Mouse (Mus musculus): ENCODE measurements around the gene Ankrd39. TPM values are rescaled to one million over a fixed set of nuclear protein-coding genes. Genes with fewer than 3 reads are reported as not detected.
A peak's percentile ranks its signal among the peaks of the same experiment; 100 is the strongest.

Gene Ankrd39
- polyA plus RNA-seq, 1 experiment from 2014 or later: 27.7 TPM

DNA sequence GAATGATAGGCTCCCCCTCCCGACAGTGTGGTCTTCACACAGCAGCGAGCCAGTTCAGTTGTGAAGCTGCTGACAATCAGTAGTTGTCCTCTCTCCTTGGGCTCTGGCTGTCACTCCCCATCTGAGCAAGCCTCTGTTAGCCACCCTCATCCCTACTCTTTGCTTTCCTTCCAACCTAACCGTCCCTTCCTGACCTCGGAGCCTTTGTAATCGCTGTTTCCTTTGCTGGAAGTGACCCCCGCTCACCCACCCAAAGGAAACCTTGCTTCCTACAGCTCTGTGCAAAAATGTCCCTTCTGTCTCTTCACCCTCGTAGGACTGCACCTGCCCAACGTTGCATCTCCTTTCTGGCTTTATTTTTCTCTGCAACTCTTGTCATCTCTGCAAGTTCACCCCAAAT is 35.0 kb upstream of the Ankrd39 start:
- H3K4me1 ChIP-seq: peaks cover 53% of the 10 kb centered on the region
- no peaks in the 10 kb centered on the region for H3K9me3 ChIP-seq
- H3K4me2 ChIP-seq (replicated peaks): no peak overlapping the region
- 82% methylated on average over 8 of the region's 8 CpGs for WGBS
- H3K27me3 ChIP-seq: no peaks in the 10 kb centered on the region
- ATAC-seq (ENCODE audit: low FRiP score, low read depth): no peak
- no peak overlapping the region for H3K9ac ChIP-seq
- H3K36me3 ChIP-seq: no peaks in the 10 kb centered on the region
- H3K27ac ChIP-seq: no peak overlapping the region
- H3K4me3 ChIP-seq: no peak overlapping the region

DNA sequence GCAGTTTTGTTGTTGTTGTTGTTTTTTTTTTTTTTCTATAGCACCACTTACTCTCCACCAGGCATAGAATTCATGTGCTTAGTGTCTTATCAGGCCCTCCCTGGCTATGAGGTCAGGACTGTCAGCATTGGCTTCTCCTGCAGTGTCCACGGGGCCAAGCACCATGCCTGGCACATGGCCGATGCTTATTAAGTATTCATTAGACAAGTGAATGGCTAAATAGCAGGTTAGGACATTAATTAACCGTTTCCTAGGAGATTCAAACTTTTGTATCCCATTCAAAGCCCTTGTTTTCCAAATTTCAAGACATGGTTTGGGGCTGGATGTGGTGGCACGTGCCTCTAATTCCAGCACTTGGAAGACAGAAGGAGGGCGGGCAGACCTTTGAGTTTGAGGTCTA is 34.0 kb upstream of the Ankrd39 start:
- H3K4me1 ChIP-seq: peaks cover 55% of the 10 kb centered on the region
- no peaks in the 10 kb centered on the region for H3K27me3 ChIP-seq
- H3K36me3 ChIP-seq: no peaks in the 10 kb centered on the region
- no peak overlapping the region for H3K9ac ChIP-seq
- H3K27ac ChIP-seq: peak overlapping the region; percentile 89
- H3K9me3 ChIP-seq: no peaks in the 10 kb centered on the region
- H3K4me3 ChIP-seq: no peak overlapping the region
- no peak for ATAC-seq (ENCODE audit: low FRiP score, low read depth)
- peak overlapping the region; percentile 58 for H3K4me2 ChIP-seq (replicated peaks)
- WGBS: 73% methylated on average over 5 of the region's 5 CpGs

DNA sequence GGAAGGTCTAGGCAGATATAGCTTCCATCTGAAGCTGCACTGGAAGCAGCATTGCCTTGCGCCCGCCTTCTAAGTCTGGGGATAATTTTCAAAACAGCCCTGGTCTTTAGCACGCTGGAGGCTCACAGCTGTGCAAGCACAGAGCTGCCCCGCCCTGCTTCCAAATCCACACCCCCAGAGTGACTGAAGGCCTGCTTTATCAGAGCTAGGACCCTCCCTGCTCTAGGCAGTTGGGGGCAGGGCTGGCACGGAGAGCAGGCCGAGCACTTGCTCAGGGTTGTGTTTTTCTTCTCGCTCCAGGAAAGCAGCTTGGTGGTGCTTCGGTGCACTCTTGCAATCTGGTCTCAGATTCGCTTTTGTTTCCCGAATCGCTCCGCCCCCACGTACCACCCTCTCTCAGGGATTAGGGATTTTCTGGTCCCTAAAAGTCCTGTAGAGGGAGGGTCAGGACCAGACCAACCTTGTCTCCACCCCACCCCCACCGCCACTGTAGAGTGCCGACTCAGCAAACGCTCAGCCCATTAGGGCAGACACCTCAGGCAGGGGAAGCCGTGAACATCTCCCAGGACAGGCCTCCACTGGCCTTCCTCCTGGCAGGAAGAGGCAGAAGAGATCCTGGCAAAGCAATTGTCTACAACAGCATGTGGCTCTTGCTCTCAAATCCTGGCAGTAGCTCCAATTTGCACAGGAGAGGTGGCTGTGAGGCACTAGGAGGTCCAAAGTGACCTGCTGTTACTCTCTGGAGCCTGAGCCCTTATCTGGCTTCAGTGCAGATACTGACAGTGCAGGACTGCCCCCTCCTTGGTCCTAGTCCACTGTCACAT is 33.4 kb upstream of the Ankrd39 start:
- peak overlapping the region; percentile 58 for H3K4me2 ChIP-seq (replicated peaks)
- H3K36me3 ChIP-seq: no peaks in the 10 kb centered on the region
- H3K27ac ChIP-seq: peak overlapping the region; percentile 89
- H3K27me3 ChIP-seq: no peaks in the 10 kb centered on the region
- 0 out of 2 replicates have a peak overlapping the region, but pooled peaks have one; percentile 27 for H3K9ac ChIP-seq
- H3K4me3 ChIP-seq: peak overlapping the region; percentile 23
- peaks cover 55% of the 10 kb centered on the region for H3K4me1 ChIP-seq
- H3K9me3 ChIP-seq: no peaks in the 10 kb centered on the region
- WGBS: 2% methylated on average over 17 of the region's 17 CpGs
- ATAC-seq (ENCODE audit: low FRiP score, low read depth): peak; percentile 92

DNA sequence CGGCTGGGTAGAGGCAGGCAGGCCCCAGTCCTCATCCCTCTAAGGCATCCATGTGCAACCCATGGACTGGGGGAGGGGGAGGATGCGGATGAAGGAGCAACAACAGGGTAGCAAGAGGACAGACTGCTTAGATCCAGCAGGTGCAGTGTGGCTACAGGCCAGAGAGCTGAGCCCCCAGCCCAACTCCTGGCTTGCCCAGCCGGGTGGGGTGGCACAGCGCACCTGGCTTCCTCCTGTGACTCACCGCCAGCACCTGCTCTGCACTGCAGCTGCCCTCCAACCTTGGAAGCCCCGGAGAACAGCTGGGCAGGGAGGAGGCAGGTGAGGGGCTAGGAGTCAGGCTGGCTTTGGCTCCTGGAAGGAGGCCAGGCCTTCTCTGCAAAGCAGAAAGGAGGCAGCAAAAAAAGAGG is 32.7 kb upstream of the Ankrd39 start:
- Histone ChIP-seq H3K9me3 (no peaks in the 10 kb centered on the region), H3K27me3 (no peaks in the 10 kb centered on the region), H3K4me3 (peak overlapping the region; percentile 23), H3K4me2 (replicated peaks) (peak overlapping the region; percentile 58), H3K36me3 (no peaks in the 10 kb centered on the region), H3K27ac (peak overlapping the region; percentile 89), H3K4me1 (peaks cover 59% of the 10 kb centered on the region), H3K9ac (peak overlapping the region; percentile 35; the same call in 1 of the 2 replicates)
- 14% methylated on average over 6 of the region's 6 CpGs for WGBS
- peak; percentile 81 for ATAC-seq (ENCODE audit: low FRiP score, low read depth)

DNA sequence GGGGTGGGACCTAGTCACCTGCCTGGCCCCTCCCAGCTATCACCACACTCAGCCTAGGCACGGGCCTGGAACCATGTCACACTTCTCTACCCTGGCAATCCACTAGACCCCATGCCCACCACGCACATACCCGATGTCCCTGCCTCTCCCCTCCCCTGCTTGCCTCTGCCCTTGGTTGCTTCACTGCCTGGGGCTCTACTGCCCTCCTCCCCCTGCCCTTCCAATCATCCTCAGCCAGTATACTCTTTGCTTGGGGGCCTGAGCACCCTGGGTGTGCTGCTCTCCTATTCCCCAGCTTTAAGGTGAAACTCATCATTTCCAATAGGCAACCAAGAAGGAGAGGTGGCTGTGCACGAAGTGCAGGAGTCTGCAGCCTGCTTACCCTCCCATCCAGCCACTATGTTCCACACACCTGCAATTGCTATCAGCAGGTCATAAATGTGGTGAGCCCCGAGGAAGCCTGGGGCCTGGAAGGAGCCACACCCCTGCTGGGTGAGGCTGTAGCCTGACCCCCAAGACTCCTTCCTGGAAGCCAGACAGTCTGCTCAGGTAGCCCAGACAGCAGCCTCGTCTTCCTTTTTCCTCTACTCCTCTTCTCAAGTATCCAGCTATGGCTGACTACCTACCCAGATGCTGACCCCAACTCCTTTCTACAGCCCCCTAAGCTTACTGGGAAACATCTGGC is 29.9 kb upstream of the Ankrd39 start:
- H3K27ac ChIP-seq: no peak overlapping the region
- no peaks in the 10 kb centered on the region for H3K36me3 ChIP-seq
- peaks cover 69% of the 10 kb centered on the region for H3K4me1 ChIP-seq
- no peaks in the 10 kb centered on the region for H3K27me3 ChIP-seq
- no peak overlapping the region for H3K4me2 ChIP-seq (replicated peaks)
- H3K9ac ChIP-seq: no peak overlapping the region; the same call in 1 of the 2 replicates
- no peak for ATAC-seq (ENCODE audit: low FRiP score, low read depth)
- H3K4me3 ChIP-seq: no peak overlapping the region
- 44% methylated on average over 6 of the region's 6 CpGs for WGBS
- no peaks in the 10 kb centered on the region for H3K9me3 ChIP-seq

DNA sequence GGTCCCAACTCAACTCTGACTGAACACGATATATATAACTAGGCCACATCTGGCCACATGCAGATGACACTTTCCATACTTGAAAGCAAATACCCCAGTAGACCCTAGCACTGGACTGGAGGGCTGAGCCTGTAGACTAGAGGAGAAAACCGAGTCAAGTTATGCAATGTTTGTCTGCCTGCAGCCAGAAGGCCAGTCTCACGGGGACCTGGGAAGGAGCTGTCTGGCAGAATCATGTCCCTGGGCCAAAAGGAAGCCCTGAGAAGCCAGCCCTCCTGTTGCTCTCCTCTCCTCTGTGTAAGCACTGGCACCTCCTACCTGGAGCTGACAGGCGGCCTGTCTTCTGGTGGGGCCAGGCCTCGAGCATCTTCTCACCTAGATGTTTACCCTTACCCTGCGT is 28.1 kb upstream of the Ankrd39 start:
- Histone ChIP-seq H3K4me2 (replicated peaks) (no peak overlapping the region), H3K36me3 (no peaks in the 10 kb centered on the region), H3K9ac (no peak overlapping the region), H3K27me3 (no peaks in the 10 kb centered on the region), H3K4me1 (peaks cover 60% of the 10 kb centered on the region), H3K27ac (no peak overlapping the region), H3K4me3 (no peak overlapping the region), H3K9me3 (no peaks in the 10 kb centered on the region)
- ATAC-seq (ENCODE audit: low FRiP score, low read depth): no peak
- 52% methylated on average over 6 of the region's 6 CpGs for WGBS

DNA sequence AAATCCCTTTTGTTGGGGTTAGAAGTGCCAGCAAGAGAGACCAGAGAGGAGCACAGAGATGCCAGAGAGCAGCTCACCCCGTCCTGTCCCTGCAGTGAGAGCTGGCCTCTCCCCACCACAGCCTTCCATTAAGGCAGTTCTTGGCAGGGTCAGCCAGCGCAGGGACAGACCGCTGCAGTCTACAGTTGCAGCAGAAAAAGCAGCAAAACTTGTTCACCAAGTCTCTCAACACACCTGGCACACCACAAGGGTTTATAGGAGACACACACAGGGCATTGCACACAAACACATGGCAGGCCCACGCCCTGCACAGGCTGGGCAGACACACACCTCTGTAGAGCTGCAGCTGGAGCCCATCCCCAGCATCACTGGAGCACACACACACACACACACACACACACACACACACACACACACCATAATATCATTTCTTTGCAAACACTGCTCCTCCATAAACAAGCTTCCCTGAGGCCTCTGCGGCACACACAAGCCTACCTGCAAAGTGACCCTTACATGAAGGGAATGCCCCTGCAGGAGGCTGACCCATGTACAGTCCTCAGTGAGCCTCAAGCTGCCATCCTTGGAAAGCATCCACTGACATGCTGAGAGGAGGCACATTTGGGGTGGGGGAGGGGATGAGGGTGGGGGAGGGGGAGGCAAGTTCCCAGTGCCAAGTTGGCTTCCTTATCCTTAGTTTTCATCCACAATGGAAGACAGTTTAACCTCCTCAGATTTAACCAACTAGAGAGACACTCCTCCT is 27.1 kb upstream of the Ankrd39 start:
- ATAC-seq (ENCODE audit: low FRiP score, low read depth): no peak
- no peak overlapping the region for H3K4me3 ChIP-seq
- H3K4me2 ChIP-seq (replicated peaks): no peak overlapping the region
- H3K27ac ChIP-seq: no peak overlapping the region; the same call in 1 of the 2 replicates
- H3K9me3 ChIP-seq: no peaks in the 10 kb centered on the region
- peaks cover 58% of the 10 kb centered on the region for H3K4me1 ChIP-seq
- H3K36me3 ChIP-seq: no peaks in the 10 kb centered on the region
- H3K27me3 ChIP-seq: no peaks in the 10 kb centered on the region
- WGBS: 80% methylated on average over 5 of the region's 5 CpGs
- no peak overlapping the region for H3K9ac ChIP-seq

DNA sequence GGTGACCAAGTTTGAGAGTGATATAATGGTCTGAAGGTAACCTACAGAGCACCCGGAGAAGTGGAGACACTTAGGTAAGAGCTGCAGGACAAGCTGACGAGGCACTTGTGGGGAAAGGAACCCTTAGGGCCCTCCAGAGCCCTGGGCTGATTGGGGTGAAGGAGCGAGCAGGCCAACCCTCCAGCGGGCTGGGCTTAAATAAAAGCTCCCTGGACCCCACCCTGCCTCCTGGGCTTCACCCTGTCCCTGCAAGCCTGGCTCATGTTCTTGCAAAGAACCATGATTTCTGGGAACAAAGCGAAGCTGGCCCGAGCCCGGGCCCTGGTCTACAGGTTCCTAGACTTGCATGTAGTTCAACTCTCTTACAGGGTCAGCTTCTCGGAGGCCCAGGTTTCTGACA is 26.3 kb upstream of the Ankrd39 start:
- no peak overlapping the region for H3K9ac ChIP-seq
- no peak overlapping the region for H3K4me3 ChIP-seq
- no peaks in the 10 kb centered on the region for H3K27me3 ChIP-seq
- peaks cover 63% of the 10 kb centered on the region for H3K4me1 ChIP-seq
- H3K4me2 ChIP-seq (replicated peaks): no peak overlapping the region
- no peak overlapping the region for H3K27ac ChIP-seq
- no peaks in the 10 kb centered on the region for H3K36me3 ChIP-seq
- WGBS: 78% methylated on average over 8 of the region's 8 CpGs
- no peak for ATAC-seq (ENCODE audit: low FRiP score, low read depth)
- no peaks in the 10 kb centered on the region for H3K9me3 ChIP-seq

DNA sequence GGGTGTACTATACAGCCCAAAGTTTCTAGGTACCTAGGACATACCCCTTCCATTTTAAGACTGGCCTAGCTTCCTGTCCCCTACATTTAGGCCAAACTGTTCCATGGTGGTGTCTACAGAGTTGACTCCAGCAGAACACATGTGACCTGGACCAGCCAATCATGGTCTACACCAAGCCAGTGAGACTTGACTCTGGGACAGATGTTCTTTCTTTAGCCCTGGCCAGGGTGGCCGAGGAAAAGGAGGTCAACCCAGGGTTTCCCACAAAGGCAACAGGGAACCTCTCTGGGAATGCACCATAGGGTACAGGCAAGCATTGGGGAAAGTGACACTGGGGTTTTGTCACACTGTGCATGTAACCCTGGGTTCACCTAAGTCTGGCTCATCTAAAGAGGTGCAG is 25.5 kb upstream of the Ankrd39 start:
- H3K27me3 ChIP-seq: no peaks in the 10 kb centered on the region
- no peak overlapping the region for H3K4me3 ChIP-seq
- WGBS: 52% methylated on average over 1 of the region's 1 CpGs
- no peaks in the 10 kb centered on the region for H3K9me3 ChIP-seq
- H3K4me2 ChIP-seq (replicated peaks): no peak overlapping the region
- H3K27ac ChIP-seq: no peak overlapping the region
- ATAC-seq (ENCODE audit: low FRiP score, low read depth): no peak
- H3K36me3 ChIP-seq: no peaks in the 10 kb centered on the region
- no peak overlapping the region for H3K9ac ChIP-seq
- peaks cover 71% of the 10 kb centered on the region for H3K4me1 ChIP-seq

DNA sequence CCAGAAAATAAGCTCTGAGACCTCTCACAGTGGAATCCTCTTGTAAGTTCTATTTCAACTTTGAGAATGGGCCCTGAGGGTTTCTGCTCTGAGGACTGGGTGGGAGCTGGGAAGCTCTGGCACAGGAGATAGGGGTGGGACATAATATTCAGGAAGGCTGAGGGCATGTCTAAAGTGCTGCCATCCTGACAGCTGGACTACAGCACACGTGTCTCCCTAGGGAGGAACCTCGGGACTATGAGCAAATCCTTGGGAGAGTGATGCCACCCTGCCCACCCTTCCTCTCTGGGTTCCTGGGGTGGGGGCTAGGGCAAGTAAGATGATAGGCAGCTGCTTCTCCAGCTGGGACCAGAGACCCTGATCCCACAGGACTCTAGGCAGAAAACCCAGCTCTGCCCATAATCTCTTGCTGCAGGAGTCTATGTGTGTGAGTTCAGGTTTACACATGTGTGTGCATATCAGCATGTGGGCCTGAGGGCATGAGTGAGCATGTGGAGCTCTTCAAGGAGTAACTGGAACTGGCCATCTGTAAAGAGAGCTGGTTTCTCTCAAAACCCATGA is 25.0 kb upstream of the Ankrd39 start:
- 54% methylated on average over 2 of the region's 2 CpGs for WGBS
- no peak overlapping the region for H3K27ac ChIP-seq

DNA sequence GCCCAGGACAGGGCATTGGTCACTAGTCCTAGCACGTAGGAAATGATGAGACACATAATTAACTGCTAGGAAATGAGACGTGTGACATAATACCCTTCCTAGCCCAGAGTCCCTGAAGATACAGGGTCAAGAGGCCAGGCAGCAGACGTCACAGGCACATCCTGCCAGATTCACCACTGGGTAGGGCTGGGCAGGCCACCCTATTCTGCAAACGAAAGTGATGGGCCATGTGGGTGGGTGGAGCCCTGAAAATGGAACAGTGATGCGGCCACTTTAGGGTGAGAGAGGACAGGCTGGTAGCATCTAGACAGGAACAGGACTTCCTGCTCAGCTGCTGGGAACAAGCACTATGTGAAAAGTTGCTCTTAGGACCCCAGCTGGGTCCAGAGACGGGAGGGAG is 24.4 kb upstream of the Ankrd39 start:
- H3K9me3 ChIP-seq: no peaks in the 10 kb centered on the region
- no peak overlapping the region for H3K4me2 ChIP-seq (replicated peaks)
- H3K4me3 ChIP-seq: no peak overlapping the region
- no peaks in the 10 kb centered on the region for H3K36me3 ChIP-seq
- WGBS: 44% methylated on average over 6 of the region's 6 CpGs
- no peak overlapping the region for H3K9ac ChIP-seq
- H3K4me1 ChIP-seq: peaks cover 65% of the 10 kb centered on the region
- no peak for ATAC-seq (ENCODE audit: low FRiP score, low read depth)
- H3K27me3 ChIP-seq: no peaks in the 10 kb centered on the region
- H3K27ac ChIP-seq: no peak overlapping the region

More for the DNA sequence above, 25.0 kb upstream of the Ankrd39 start:
- Histone ChIP-seq H3K9ac (no peak overlapping the region), H3K27me3 (no peaks in the 10 kb centered on the region), H3K4me2 (replicated peaks) (no peak overlapping the region), H3K4me1 (peaks cover 70% of the 10 kb centered on the region), H3K9me3 (no peaks in the 10 kb centered on the region), H3K36me3 (no peaks in the 10 kb centered on the region), H3K4me3 (no peak overlapping the region)
- ATAC-seq (ENCODE audit: low FRiP score, low read depth): no peak

DNA sequence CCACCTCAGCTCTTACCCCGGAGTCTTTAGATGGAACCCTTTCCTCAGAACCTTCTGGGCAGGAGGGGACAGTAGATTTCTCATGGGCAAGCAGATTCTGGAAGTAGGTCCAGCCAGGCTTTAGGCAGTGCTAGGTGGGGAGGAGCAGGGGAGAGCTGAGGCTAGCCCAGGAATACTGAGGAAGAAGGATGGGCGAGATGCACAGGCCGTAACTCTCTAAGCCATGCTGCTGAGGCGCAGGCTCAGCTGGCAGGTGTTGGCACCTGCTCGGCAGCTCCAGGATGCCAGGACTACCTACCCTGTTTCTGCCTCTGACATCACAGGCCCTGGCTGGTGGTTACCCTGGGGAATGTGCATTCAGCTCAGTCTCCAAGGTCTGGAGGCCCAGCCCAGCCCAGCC is 23.1 kb upstream of the Ankrd39 start:
- Histone ChIP-seq H3K4me1 (peaks cover 59% of the 10 kb centered on the region), H3K36me3 (no peaks in the 10 kb centered on the region), H3K27me3 (no peaks in the 10 kb centered on the region), H3K4me2 (replicated peaks) (no peak overlapping the region), H3K9ac (no peak overlapping the region), H3K4me3 (no peak overlapping the region), H3K9me3 (no peaks in the 10 kb centered on the region), H3K27ac (no peak overlapping the region)
- no peak for ATAC-seq (ENCODE audit: low FRiP score, low read depth)
- WGBS: 84% methylated on average over 5 of the region's 5 CpGs
